Mouse (Mus musculus) gonadal fat pad, adult 2 months (tissue): ENCODE measurements around the gene Nol10. TPM values are rescaled to one million over a fixed set of nuclear protein-coding genes. Genes with fewer than 3 reads are reported as not detected.

Source experiments
- DNase-seq: peaks from one replicate; pipeline ENCODE4 v3.0.0-alpha.2; 2012; ENCODE audit warnings: low read depth
- polyA plus RNA-seq: library from polyadenylated mRNA; depleted of rRNA; stranded (reverse); fragments of >200 nt; gene quantifications from 2 replicates; pipeline ENCODE4 v1.2.3, GENCODE M21; 2012

Nol10 gene
- polyA plus RNA-seq, 1 experiment = 3.8 TPM

- DNase-seq = no peak
Observed at GRCm38 (mm10) chr12:17362316-17362715, 14.1 kb downstream of the Nol10 start.

- DNase-seq = no peak
Observed at GRCm38 (mm10) chr12:17366981-17367380, 18.7 kb downstream of the Nol10 start.

GRCm38 (mm10) chr12:17369111-17369510, 20.9 kb downstream of the Nol10 start:
- no peak for DNase-seq

GRCm38 (mm10) chr12:17369551-17370325, 21.5 kb downstream of the Nol10 start:
- DNase-seq = no peak

GRCm38 (mm10) chr12:17371589-17372235, 23.5 kb downstream of the Nol10 start:
- DNase-seq = no peak

- DNase-seq = no peak
Observed at GRCm38 (mm10) chr12:17372696-17373095, 24.4 kb downstream of the Nol10 start.

GRCm38 (mm10) chr12:17373470-17373975, 25.3 kb downstream of the Nol10 start:
- DNase-seq = no peak

GRCm38 (mm10) chr12:17375243-17375642, 27.0 kb downstream of the Nol10 start:
- DNase-seq = no peak

- DNase-seq = peak; percentile 86
Observed at GRCm38 (mm10) chr12:17376521-17376920, 28.3 kb downstream of the Nol10 start.

GRCm38 (mm10) chr12:17380991-17381390, 32.7 kb downstream of the Nol10 start:
- no peak for DNase-seq

GRCm38 (mm10) chr12:17382759-17383158, 34.5 kb downstream of the Nol10 start:
- DNase-seq = peak; percentile 58

GRCm38 (mm10) chr12:17386896-17387295, 38.6 kb downstream of the Nol10 start:
- DNase-seq = no peak

GRCm38 (mm10) chr12:17387332-17388135, 39.3 kb downstream of the Nol10 start:
- no peak for DNase-seq

- no peak for DNase-seq
Observed at GRCm38 (mm10) chr12:17388136-17388437, 39.8 kb downstream of the Nol10 start.

GRCm38 (mm10) chr12:17390036-17390435, 41.8 kb downstream of the Nol10 start:
- no peak for DNase-seq

GRCm38 (mm10) chr12:17390510-17390909, 42.3 kb downstream of the Nol10 start:
- no peak for DNase-seq

GRCm38 (mm10) chr12:17393148-17393547, 44.9 kb downstream of the Nol10 start:
- DNase-seq = no peak

GRCm38 (mm10) chr12:17397150-17397549, 48.9 kb downstream of the Nol10 start:
- no peak for DNase-seq

GRCm38 (mm10) chr12:17401419-17401818, 53.2 kb downstream of the Nol10 start:
- no peak for DNase-seq

GRCm38 (mm10) chr12:17402116-17402515, 53.9 kb downstream of the Nol10 start:
- no peak for DNase-seq

GRCm38 (mm10) chr12:17403998-17404397, 55.7 kb downstream of the Nol10 start:
- DNase-seq = no peak

- DNase-seq = no peak
Observed at GRCm38 (mm10) chr12:17406825-17407224, 58.6 kb downstream of the Nol10 start.
